ENCODE assay signal across 15 mouse cellular contexts in genomic region chr19:37965828-37966227, GRCm38 (mm10).
"Had no signal": no experiment of that assay in that cellular context is flagged by ENCODE, and none has a peak within 500 bp of the region (broad histone marks: within the 10 kb centered on the region; RNA-seq: fewer than 3 reads in every experiment).

No protein-coding gene starts in this region.

- H3K9ac ChIP-seq: limb, embryonic 12.5 days; liver, embryonic 13.5 days; liver, postnatal 0 days; lung, embryonic 15.5 days; midbrain, embryonic 12.5 days; neural tube, embryonic 13.5 days; stomach, embryonic 15.5 days had no signal

- H3K4me3 ChIP-seq: limb, embryonic 12.5 days; liver, embryonic 13.5 days; lung, embryonic 15.5 days; midbrain, embryonic 12.5 days; neural tube, embryonic 13.5 days; stomach, embryonic 15.5 days had no signal

- H3K4me2 ChIP-seq: limb, embryonic 12.5 days; liver, embryonic 13.5 days; lung, embryonic 15.5 days; midbrain, embryonic 12.5 days; neural tube, embryonic 13.5 days; stomach, embryonic 15.5 days had no signal

- H3K9me3 ChIP-seq: limb, embryonic 12.5 days; liver, embryonic 13.5 days; lung, embryonic 15.5 days; midbrain, embryonic 12.5 days; neural tube, embryonic 13.5 days; stomach, embryonic 15.5 days had no signal

- H3K4me1 ChIP-seq: liver, embryonic 13.5 days; lung, embryonic 15.5 days; midbrain, embryonic 12.5 days; neural tube, embryonic 13.5 days had no signal

- ATAC-seq: liver, postnatal 0 days; midbrain, embryonic 16.5 days had no signal

- H3K27ac ChIP-seq: limb, embryonic 12.5 days; liver, embryonic 13.5 days; lung, embryonic 15.5 days; midbrain, embryonic 12.5 days; neural tube, embryonic 13.5 days; stomach, embryonic 15.5 days had no signal

- H3K27me3 ChIP-seq: limb, embryonic 12.5 days; liver, embryonic 13.5 days; lung, embryonic 15.5 days; midbrain, embryonic 12.5 days; neural tube, embryonic 13.5 days; stomach, embryonic 15.5 days had no signal

- H3K36me3 ChIP-seq: limb, embryonic 12.5 days; liver, embryonic 13.5 days; midbrain, embryonic 12.5 days; neural tube, embryonic 13.5 days; stomach, embryonic 15.5 days had no signal

- DNase-seq: kidney, postnatal 25 days; layer of hippocampus, postnatal 36 days; liver; liver, embryonic 13.5 days; liver, postnatal 0 days; lung, postnatal 14 days; retina, postnatal 1 day; thymus, adult 2 months; thymus, postnatal 25 days had no signal
